Mouse (Mus musculus) testis, adult 2 months (tissue): ENCODE results near the gene Als2. TPM values are rescaled to one million over a fixed set of nuclear protein-coding genes. Genes with fewer than 3 reads are reported as not detected.
A peak's percentile ranks its signal among the peaks of the same experiment; 100 is the strongest.

ENCODE experiments used
- H3K27ac ChIP-seq: fragments of 200-500 bp; 2 replicates; pipeline ENCODE4 v1.5.1; 2012; ENCODE audit warnings: low read depth, low read length; ENCODE audit not compliant: control insufficient read depth, insufficient read depth
- H3K27me3 ChIP-seq: fragments of 200-500 bp; 2 replicates; pipeline ENCODE4 v1.6.1; 2012; ENCODE audit warnings: mild to moderate bottlenecking, low read length, moderate library complexity; ENCODE audit not compliant: control insufficient read depth, insufficient read depth
- H3K36me3 ChIP-seq: fragments of 200-500 bp; 2 replicates; pipeline ENCODE4 v1.6.1; 2012; ENCODE audit warnings: mild to moderate bottlenecking, low read length; ENCODE audit not compliant: control insufficient read depth, insufficient read depth
- H3K4me1 ChIP-seq: fragments of 200-500 bp; 2 replicates; pipeline ENCODE4 v1.6.1; 2012; ENCODE audit warnings: low read length; ENCODE audit not compliant: control insufficient read depth, insufficient read depth
- H3K4me3 ChIP-seq: fragments of 200-500 bp; 2 replicates; pipeline ENCODE4 v1.5.1; 2012; ENCODE audit warnings: low read depth, mild to moderate bottlenecking, low read length, moderate library complexity, mixed read lengths; ENCODE audit not compliant: control insufficient read depth
- CTCF ChIP-seq: fragments of 200-500 bp; IDR thresholded peaks from 2 replicates; pipeline ENCODE4 v1.5.1; 2012; ENCODE audit warnings: low read depth, mild to moderate bottlenecking, inconsistent platforms, low read length, moderate library complexity; ENCODE audit not compliant: control insufficient read depth, insufficient read depth, insufficient replicate concordance
- POLR2A ChIP-seq: fragments of 200-500 bp; IDR thresholded peaks from 2 replicates; pipeline ENCODE4 v1.6.1; 2012; ENCODE audit warnings: low read depth, mild to moderate bottlenecking, inconsistent platforms, low read length, moderate library complexity; ENCODE audit not compliant: control insufficient read depth
- polyA plus RNA-seq: library from polyadenylated mRNA; depleted of rRNA; stranded (reverse); fragments of >200 nt; gene quantifications from 2 replicates; pipeline ENCODE4 v1.2.3, GENCODE M21; 2012

Gene Als2
- polyA plus RNA-seq, 1 experiment: 7.1 TPM

- TF ChIP-seq POLR2A (no peak), CTCF (no peak)
- no peaks in the 10 kb centered on the region for H3K27me3 ChIP-seq
- no peak overlapping the region for H3K27ac ChIP-seq
- H3K4me3 ChIP-seq: no peak overlapping the region
- no peaks in the 10 kb centered on the region for H3K4me1 ChIP-seq
- H3K36me3 ChIP-seq: peaks cover 6% of the 10 kb centered on the region
These were observed 25.4 kb downstream of the Als2 start for GRCm38 (mm10) chr1:59211651-59212050.

DNA sequence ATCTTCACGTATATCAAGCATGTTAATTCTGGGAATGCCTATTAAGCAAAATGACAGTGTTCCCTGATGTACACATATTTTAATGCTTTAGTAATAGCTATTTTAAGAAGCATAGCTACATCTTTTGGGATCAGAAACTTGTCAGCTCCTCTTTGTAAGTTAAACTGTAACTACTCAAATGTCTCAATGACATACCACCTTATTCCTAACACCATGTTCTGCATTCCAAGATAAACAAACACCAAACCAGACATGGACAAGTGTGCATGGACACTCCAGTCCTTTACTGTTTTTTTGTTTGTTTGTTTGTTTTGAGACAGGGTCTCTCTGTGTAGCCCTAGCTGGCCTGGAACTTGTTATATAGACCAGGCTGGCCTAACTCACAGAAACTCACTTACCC lies 28.7 kb downstream of the Als2 start:
- Histone ChIP-seq H3K4me1 (no peaks in the 10 kb centered on the region), H3K36me3 (peaks cover 3% of the 10 kb centered on the region), H3K27me3 (no peaks in the 10 kb centered on the region), H3K4me3 (no peak overlapping the region), H3K27ac (no peak overlapping the region)
- TF ChIP-seq POLR2A: no peak
- no peak for TF ChIP-seq CTCF

DNA sequence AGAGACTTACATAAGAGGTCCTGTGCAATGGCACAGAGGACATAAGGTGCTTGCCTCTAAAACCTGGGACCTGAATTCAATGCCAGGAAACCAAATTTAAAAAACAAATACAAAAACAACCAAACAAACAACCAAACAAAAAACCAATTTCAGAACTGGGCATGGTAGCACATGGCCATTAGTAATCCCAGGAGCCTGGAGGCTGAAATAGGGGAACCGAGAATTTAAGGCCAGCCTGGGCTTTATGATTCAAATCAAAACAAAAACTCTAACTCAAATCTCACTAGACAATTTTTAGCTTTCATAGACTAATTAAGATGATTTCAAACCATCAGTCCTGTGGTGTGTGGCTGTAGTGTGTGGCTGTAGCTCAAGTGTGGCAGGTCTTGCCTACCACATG lies 32.5 kb downstream of the Als2 start:
- Histone ChIP-seq H3K27me3 (no peaks in the 10 kb centered on the region), H3K4me1 (no peaks in the 10 kb centered on the region), H3K36me3 (peaks cover 5% of the 10 kb centered on the region), H3K4me3 (no peak overlapping the region), H3K27ac (no peak overlapping the region)
- TF ChIP-seq CTCF (no peak), POLR2A (no peak)

GRCm38 (mm10) chr1:59202367-59202766 lies 34.7 kb downstream of the Als2 start:
- Histone ChIP-seq H3K27ac (no peak overlapping the region), H3K4me1 (no peaks in the 10 kb centered on the region), H3K36me3 (peaks cover 2% of the 10 kb centered on the region), H3K27me3 (no peaks in the 10 kb centered on the region), H3K4me3 (no peak overlapping the region)
- TF ChIP-seq CTCF: no peak
- no peak for TF ChIP-seq POLR2A

DNA sequence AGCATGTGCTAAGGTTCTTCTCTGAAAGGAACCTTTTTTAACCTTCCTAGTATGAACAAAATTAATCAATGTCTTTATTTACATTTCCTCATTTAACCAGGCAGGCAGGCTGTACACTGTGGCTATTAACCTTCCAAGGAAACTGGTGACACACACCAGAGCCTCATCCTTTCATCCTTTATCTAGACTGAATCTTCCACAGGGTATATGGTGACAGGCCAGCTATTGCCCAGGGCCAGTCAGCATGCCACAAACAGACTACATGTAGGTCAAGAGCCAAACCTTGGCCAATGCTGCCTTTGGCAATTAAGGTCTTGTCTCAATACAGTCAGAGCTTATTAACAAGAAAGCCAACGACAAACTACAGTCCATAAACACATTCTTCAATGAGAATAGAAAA lies 35.5 kb downstream of the Als2 start:
- no peaks in the 10 kb centered on the region for H3K4me1 ChIP-seq
- H3K36me3 ChIP-seq: peaks cover 2% of the 10 kb centered on the region
- no peaks in the 10 kb centered on the region for H3K27me3 ChIP-seq
- no peak overlapping the region for H3K27ac ChIP-seq
- no peak overlapping the region for H3K4me3 ChIP-seq
- TF ChIP-seq CTCF (no peak), POLR2A (no peak)

DNA sequence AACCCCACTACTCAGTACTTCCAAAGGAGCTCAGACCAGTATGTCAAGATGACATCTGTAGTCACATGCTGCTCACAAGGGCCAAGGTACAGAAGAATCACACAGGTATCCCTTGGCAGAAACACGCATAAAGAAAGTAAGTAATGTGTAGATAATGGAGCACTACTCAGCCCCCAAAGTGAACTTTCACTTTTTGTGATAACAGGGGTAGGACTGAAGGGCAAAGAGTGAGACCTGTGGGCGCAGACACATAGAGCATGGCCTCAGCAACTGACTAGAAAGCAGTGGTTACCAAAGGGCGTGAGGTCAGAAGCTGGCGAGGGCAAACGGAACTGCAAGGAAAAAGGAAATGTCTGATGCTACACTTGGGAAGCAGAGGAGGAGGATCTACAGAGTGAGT lies 36.1 kb downstream of the Als2 start:
- H3K27ac ChIP-seq: no peak overlapping the region
- peaks cover 2% of the 10 kb centered on the region for H3K36me3 ChIP-seq
- no peaks in the 10 kb centered on the region for H3K4me1 ChIP-seq
- H3K27me3 ChIP-seq: no peaks in the 10 kb centered on the region
- H3K4me3 ChIP-seq: no peak overlapping the region
- no peak for TF ChIP-seq POLR2A
- no peak for TF ChIP-seq CTCF

DNA sequence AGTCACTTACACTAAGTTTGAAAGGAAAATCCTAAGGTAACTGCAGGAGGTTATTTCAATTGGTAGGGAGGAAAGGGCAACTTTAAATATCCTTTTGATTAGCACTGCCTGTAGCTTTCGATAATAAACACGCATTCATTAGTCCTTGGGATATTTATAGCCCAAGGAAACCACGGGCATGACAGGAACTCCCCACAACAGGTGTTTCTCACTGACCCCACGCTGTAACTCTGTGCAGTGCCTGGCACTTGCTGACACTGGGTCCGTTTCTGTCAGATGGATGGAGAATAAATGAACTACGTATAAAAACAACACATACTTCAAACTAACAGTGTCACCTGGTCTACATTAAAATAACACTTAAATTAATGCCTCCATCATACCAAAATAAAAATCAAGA lies 42.1 kb downstream of the Als2 start:
- H3K36me3 ChIP-seq: peaks cover 2% of the 10 kb centered on the region
- no peaks in the 10 kb centered on the region for H3K4me1 ChIP-seq
- TF ChIP-seq CTCF (no peak), POLR2A (no peak)
- H3K27ac ChIP-seq: no peak overlapping the region
- H3K27me3 ChIP-seq: no peaks in the 10 kb centered on the region
- peak overlapping the region; percentile 15; the same call in 1 of the 2 replicates for H3K4me3 ChIP-seq

GRCm38 (mm10) chr1:59187786-59188185 lies 49.2 kb downstream of the Als2 start:
- Histone ChIP-seq H3K36me3 (peaks cover 1% of the 10 kb centered on the region), H3K27ac (no peak overlapping the region), H3K4me1 (no peaks in the 10 kb centered on the region), H3K27me3 (no peaks in the 10 kb centered on the region), H3K4me3 (no peak overlapping the region)
- TF ChIP-seq POLR2A (no peak), CTCF (no peak)
